Mouse (Mus musculus) v-Abl transformed pro-B cells (cell line): ENCODE data around the gene Abcc3.
"Not testable (repeated sequence)": the region's sequence is repeated elsewhere in the genome, so short reads cannot be mapped to it uniquely, and the experiment has no call there.

Experiments
- in situ Hi-C, 2 experiments: fragments of 400-800 bp; cut with MboI; formaldehyde crosslinking; loops; one replicate each; pipeline ENCODE4 v1.15.1; 2025; ENCODE audit not compliant: unreplicated experiment in 2 of 2

Abcc3 gene

GRCm38 (mm10) chr11:94404641-94405260 lies 12.0 kb upstream of the Abcc3 start:
- in situ Hi-C loops = loop anchor here (5.0 to 25.0 kb wide), 3 partner anchors 67 to 167 kb away; partner anchors contain the start of gene Wfikkn2 (in 1 of the 2)

GRCm38 (mm10) chr11:94404178-94404577 lies 11.4 kb upstream of the Abcc3 start:
- in situ Hi-C loops = loop anchor here in 1 of 2 experiments (25.0 kb wide), 1 partner anchor 167 kb away; the partner anchor contains the start of gene Wfikkn2

- in situ Hi-C loops = loop anchor here in 1 of 2 experiments (25.0 kb wide), 1 partner anchor 166 kb away; the partner anchor contains the start of gene Wfikkn2
These were observed 11.0 kb upstream of the Abcc3 start for GRCm38 (mm10) chr11:94403757-94404156.

GRCm38 (mm10) chr11:94402731-94403130 lies 9.9 kb upstream of the Abcc3 start:
- in situ Hi-C loops = loop anchor here in 1 of 2 experiments (25.0 kb wide), 1 partner anchor 165 kb away; the partner anchor contains the start of gene Wfikkn2

- in situ Hi-C loops = loop anchor here in 1 of 2 experiments (25.0 kb wide), 1 partner anchor 165 kb away; the partner anchor contains the start of gene Wfikkn2
These were observed 9.2 kb upstream of the Abcc3 start for GRCm38 (mm10) chr11:94402029-94402428.

- in situ Hi-C loops = loop anchor here in 1 of 2 experiments (25.0 kb wide), 1 partner anchor 164 kb away; the partner anchor contains the start of gene Wfikkn2
These were observed 8.2 kb upstream of the Abcc3 start for GRCm38 (mm10) chr11:94400996-94401395.

- in situ Hi-C loops = no loop called here
These were observed 1.3 kb upstream of the Abcc3 start for GRCm38 (mm10) chr11:94394107-94394506.

- in situ Hi-C loops = not testable (repeated sequence)
These were observed 693 bp upstream of the Abcc3 start for GRCm38 (mm10) chr11:94393490-94393889.

- in situ Hi-C loops = no loop called here
These were observed 1.1 kb downstream of the Abcc3 start for GRCm38 (mm10) chr11:94391661-94392060.

GRCm38 (mm10) chr11:94390825-94391224 lies 2.0 kb downstream of the Abcc3 start:
- in situ Hi-C loops = no loop called here

- in situ Hi-C loops = no loop called here
These were observed 2.9 kb downstream of the Abcc3 start for GRCm38 (mm10) chr11:94389724-94390396.

- in situ Hi-C loops = no loop called here
These were observed 3.8 kb downstream of the Abcc3 start for GRCm38 (mm10) chr11:94389021-94389420.

- in situ Hi-C loops = no loop called here
These were observed 5.0 kb downstream of the Abcc3 start for GRCm38 (mm10) chr11:94387756-94388155.

- in situ Hi-C loops = no loop called here
These were observed 6.6 kb downstream of the Abcc3 start for GRCm38 (mm10) chr11:94385977-94386771.

GRCm38 (mm10) chr11:94379736-94380135 lies 13.1 kb downstream of the Abcc3 start:
- in situ Hi-C loops = no loop called here

GRCm38 (mm10) chr11:94379061-94379460 lies 13.7 kb downstream of the Abcc3 start:
- in situ Hi-C loops = no loop called here

- in situ Hi-C loops = no loop called here
These were observed 18.4 kb downstream of the Abcc3 start for GRCm38 (mm10) chr11:94374276-94374948.

GRCm38 (mm10) chr11:94370809-94371208 lies 22.0 kb downstream of the Abcc3 start:
- in situ Hi-C loops = no loop called here

- in situ Hi-C loops = no loop called here
These were observed 22.8 kb downstream of the Abcc3 start for GRCm38 (mm10) chr11:94369981-94370380.

- in situ Hi-C loops = no loop called here
These were observed 27.5 kb downstream of the Abcc3 start for GRCm38 (mm10) chr11:94365340-94365739.
